Mouse (Mus musculus): ENCODE measurements around the gene Podn. TPM values are rescaled to one million over a fixed set of nuclear protein-coding genes. Genes with fewer than 3 reads are reported as not detected.
"Not testable (repeated sequence)": the region's sequence is repeated elsewhere in the genome, so short reads cannot be mapped to it uniquely, and the experiment has no call there.

The Podn gene
- polyA plus RNA-seq (2015; fragmentation: Nextera tagmentation; extraction: Ambion mirVana), result 0.64 TPM in 2 replicates

DNA sequence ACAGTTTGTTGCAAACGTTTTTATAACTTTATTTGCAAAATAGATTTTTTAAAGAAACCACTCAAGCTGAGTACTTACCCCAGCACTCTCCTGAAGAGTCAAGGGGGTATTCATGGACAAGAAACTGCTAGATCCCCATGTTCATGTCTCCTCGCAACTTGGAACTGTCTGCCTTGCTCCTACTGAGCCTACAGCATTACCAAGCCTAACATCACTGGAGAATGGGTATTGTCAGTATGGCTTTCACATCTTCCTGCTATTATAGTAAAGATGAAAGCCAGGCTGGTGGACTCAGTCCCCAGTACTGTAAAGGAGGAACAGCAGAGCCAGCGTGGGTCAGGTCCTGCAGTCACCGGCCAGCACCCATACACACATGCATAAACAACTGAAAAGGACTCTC is at the start of gene Podn:
Gene Podn (minus strand): TSS at position 101 of the 400 bp plus-strand sequence.
- Histone ChIP-seq H3K36me3 (ENCODE audit: control insufficient read depth, insufficient read depth) (peaks cover 7% of the 10 kb centered on the region; the same call in 1 of the 2 replicates), H3K4me3 (ENCODE audit: low read length) (no peak within 1 kb of the TSS), H3K27me3 (ENCODE audit: control insufficient read depth, insufficient read depth, low read length) (no peaks in the 10 kb centered on the region), H3K9me3 (replicated peaks; ENCODE audit: control insufficient read depth, low read length) (no peaks in the 10 kb centered on the region), H3K27ac (ENCODE audit: low read length) (no peak within 1 kb of the TSS), H3K4me1 (ENCODE audit: control insufficient read depth, insufficient read depth, low read length) (no peaks in the 10 kb centered on the region), H3K4me2 (ENCODE audit: low read depth, low read length) (no peak within 1 kb of the TSS), H3K9ac (ENCODE audit: low read length) (no peak within 1 kb of the TSS)
- 79% methylated on average over 4 of the region's 4 CpGs for WGBS
- no peak for ATAC-seq (replicated peaks; ENCODE audit: extremely low read depth, insufficient read depth, low FRiP score)

DNA sequence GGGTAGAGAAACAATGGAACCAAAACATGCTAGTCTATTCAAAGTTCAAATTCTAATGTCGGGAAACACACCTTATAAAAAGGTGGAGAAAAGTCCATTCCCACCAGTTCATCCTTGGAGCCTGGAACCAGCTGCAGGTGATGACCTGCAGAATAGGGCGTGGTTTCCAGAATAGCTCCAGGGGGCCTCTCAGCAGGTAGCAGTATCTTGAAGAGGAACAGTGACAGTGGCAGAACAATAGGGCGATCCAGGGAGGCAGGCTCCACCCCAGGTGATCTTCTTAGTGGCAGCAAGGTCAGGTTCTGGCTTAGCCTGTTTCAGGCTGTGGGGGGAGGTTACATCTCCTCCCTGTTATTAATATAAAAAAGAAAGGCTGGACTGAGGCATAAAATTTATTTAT is 49.3 kb upstream of the Podn start:
- H3K9me3 ChIP-seq (replicated peaks; ENCODE audit: control insufficient read depth, low read length); H3K27ac ChIP-seq (ENCODE audit: low read length); ATAC-seq (replicated peaks; ENCODE audit: extremely low read depth, insufficient read depth, low FRiP score); H3K4me1 ChIP-seq (ENCODE audit: control insufficient read depth, insufficient read depth, low read length); H3K4me2 ChIP-seq (ENCODE audit: low read depth, low read length); H3K36me3 ChIP-seq (ENCODE audit: control insufficient read depth, insufficient read depth); H3K4me3 ChIP-seq (ENCODE audit: low read length); H3K9ac ChIP-seq (ENCODE audit: low read length); H3K27me3 ChIP-seq (ENCODE audit: control insufficient read depth, insufficient read depth, low read length): not testable (repeated sequence)
- WGBS, result 38% methylated on average over 3 of the region's 3 CpGs

DNA sequence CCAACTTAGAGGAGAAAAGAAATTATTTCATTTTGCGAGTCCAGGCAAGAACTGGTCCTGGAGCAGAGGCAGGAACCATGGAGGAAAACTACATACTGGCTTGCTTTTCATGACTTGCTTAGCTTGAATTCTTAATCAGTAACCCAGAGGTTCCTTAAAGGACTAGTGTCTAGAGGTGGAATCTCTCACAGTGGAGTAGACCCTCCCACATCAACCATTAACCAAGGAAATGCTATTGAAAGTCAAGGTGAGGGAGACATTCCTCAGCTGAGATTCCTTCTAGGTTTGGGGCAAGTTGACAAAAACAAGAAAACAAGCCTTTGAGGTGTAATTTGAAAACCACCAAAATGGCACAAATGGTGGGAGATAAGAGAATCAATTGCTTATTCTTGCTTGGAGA is 48.6 kb upstream of the Podn start, which contains the start of gene Scp2:
Gene Scp2 (minus strand): TSS at position 119 of the 400 bp plus-strand sequence.
- no peak within 1 kb of the TSS for H3K9ac ChIP-seq (ENCODE audit: low read length)
- 85% methylated on average over 1 of the region's 1 CpGs for WGBS
- no peak within 1 kb of the TSS for H3K4me3 ChIP-seq (ENCODE audit: low read length)
- no peak within 1 kb of the TSS for H3K27ac ChIP-seq (ENCODE audit: low read length)
- no peaks in the 10 kb centered on the region for H3K36me3 ChIP-seq (ENCODE audit: control insufficient read depth, insufficient read depth)
- no peak within 1 kb of the TSS for H3K4me2 ChIP-seq (ENCODE audit: low read depth, low read length)
- H3K4me1 ChIP-seq (ENCODE audit: control insufficient read depth, insufficient read depth, low read length), result no peaks in the 10 kb centered on the region
- H3K9me3 ChIP-seq (replicated peaks; ENCODE audit: control insufficient read depth, low read length), result peaks cover 4% of the 10 kb centered on the region
- ATAC-seq (replicated peaks; ENCODE audit: extremely low read depth, insufficient read depth, low FRiP score), result no peak
- no peaks in the 10 kb centered on the region for H3K27me3 ChIP-seq (ENCODE audit: control insufficient read depth, insufficient read depth, low read length)

DNA sequence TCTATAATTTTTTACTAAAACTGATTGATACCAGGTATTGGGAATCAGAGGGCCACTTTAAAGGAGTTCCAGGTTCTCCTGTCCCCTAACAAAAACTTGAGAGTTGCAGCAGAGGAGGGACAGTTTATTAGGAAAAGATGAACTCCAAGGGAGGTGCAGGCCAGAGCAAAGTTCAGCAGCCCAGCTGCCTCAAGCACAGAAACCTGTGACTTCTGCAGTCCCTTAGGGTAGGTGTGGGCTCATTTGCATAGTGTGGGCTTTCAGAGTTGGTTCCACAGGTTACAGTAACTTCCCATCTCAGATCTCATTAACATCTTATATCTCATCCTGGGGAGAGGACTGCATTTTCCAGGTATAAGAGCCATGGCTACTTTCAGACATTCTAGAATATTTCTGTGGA is 47.5 kb upstream of the Podn start:
- Histone ChIP-seq H3K27me3 (ENCODE audit: control insufficient read depth, insufficient read depth, low read length) (no peaks in the 10 kb centered on the region), H3K9me3 (replicated peaks; ENCODE audit: control insufficient read depth, low read length) (peaks cover 4% of the 10 kb centered on the region), H3K9ac (ENCODE audit: low read length) (no peak overlapping the region), H3K27ac (ENCODE audit: low read length) (no peak overlapping the region), H3K36me3 (ENCODE audit: control insufficient read depth, insufficient read depth) (no peaks in the 10 kb centered on the region), H3K4me1 (ENCODE audit: control insufficient read depth, insufficient read depth, low read length) (no peaks in the 10 kb centered on the region), H3K4me3 (ENCODE audit: low read length) (no peak overlapping the region), H3K4me2 (ENCODE audit: low read depth, low read length) (no peak overlapping the region)
- no peak for ATAC-seq (replicated peaks; ENCODE audit: extremely low read depth, insufficient read depth, low FRiP score)

DNA sequence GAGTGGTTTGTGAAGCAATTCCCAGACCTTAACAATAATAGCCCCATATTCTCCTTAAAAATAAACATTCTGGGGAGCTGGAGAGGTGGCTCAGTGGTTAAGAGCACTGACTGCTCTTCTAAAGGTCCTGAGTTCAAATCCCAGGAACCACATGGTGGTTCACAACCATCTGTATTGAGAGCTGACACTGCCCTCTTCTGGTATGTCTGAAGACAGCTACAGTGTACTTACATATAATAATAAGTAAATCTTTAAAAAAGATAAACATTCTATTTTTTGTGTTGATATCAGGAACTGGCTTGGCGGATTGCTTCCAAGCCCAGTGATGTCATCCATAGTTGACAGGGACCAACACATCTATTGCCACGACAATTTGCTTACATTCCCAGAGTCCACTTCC is 46.9 kb upstream of the Podn start:
- H3K9me3 ChIP-seq (replicated peaks; ENCODE audit: control insufficient read depth, low read length); H3K4me2 ChIP-seq (ENCODE audit: low read depth, low read length); H3K27me3 ChIP-seq (ENCODE audit: control insufficient read depth, insufficient read depth, low read length); ATAC-seq (replicated peaks; ENCODE audit: extremely low read depth, insufficient read depth, low FRiP score); H3K27ac ChIP-seq (ENCODE audit: low read length); H3K4me3 ChIP-seq (ENCODE audit: low read length); H3K9ac ChIP-seq (ENCODE audit: low read length); H3K4me1 ChIP-seq (ENCODE audit: control insufficient read depth, insufficient read depth, low read length); H3K36me3 ChIP-seq (ENCODE audit: control insufficient read depth, insufficient read depth): not testable (repeated sequence)
- 76% methylated on average over 2 of the region's 2 CpGs for WGBS

DNA sequence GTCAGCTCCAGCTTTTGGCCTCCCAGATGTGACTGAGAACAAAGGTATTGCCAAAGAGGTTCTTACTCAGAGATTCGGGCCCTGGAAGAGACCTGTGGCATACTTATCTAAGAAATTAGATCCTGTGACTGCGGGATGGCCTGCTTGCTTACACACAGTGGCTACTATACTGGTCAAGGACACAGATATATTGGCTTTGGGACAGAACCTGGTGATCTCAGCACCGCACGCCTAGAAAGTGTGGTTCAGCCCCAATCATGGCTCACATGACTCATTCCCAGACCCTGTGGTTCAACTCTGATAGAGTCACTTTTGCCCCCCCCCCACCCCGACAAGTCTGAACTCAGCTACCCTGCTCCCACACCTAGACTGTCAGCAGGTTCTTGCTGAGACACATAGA is 40.7 kb upstream of the Podn start:
- H3K9ac ChIP-seq (ENCODE audit: low read length), result no peak overlapping the region
- no peak for ATAC-seq (replicated peaks; ENCODE audit: extremely low read depth, insufficient read depth, low FRiP score)
- 82% methylated on average over 5 of the region's 5 CpGs for WGBS
- no peaks in the 10 kb centered on the region for H3K4me1 ChIP-seq (ENCODE audit: control insufficient read depth, insufficient read depth, low read length)
- no peak overlapping the region for H3K4me3 ChIP-seq (ENCODE audit: low read length)
- no peaks in the 10 kb centered on the region for H3K27me3 ChIP-seq (ENCODE audit: control insufficient read depth, insufficient read depth, low read length)
- no peaks in the 10 kb centered on the region for H3K9me3 ChIP-seq (replicated peaks; ENCODE audit: control insufficient read depth, low read length)
- no peak overlapping the region for H3K4me2 ChIP-seq (ENCODE audit: low read depth, low read length)
- H3K36me3 ChIP-seq (ENCODE audit: control insufficient read depth, insufficient read depth), result no peaks in the 10 kb centered on the region
- no peak overlapping the region for H3K27ac ChIP-seq (ENCODE audit: low read length)

DNA sequence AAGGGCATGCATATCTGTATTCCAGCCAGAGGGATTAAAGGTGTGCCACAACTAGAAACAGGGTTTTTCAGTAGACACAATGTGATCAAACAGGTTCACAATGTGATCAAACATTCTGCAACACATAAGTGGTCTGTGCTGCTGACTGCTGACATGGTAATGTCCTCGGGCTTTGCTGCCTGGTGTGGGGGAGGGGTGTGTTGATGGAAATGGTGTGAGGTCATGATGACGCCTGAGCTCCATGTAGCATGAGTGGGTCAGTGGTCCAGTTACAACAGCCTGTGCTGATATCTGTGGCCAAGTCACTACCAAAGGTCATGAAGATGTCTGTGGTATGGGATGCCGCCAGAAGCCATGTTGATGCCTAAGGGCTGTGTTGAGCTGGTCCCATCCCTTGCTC is 34.2 kb upstream of the Podn start:
- Histone ChIP-seq H3K9me3 (replicated peaks; ENCODE audit: control insufficient read depth, low read length) (peaks cover 2% of the 10 kb centered on the region; the same call in 1 of the 2 replicates), H3K4me3 (ENCODE audit: low read length) (no peak overlapping the region), H3K9ac (ENCODE audit: low read length) (no peak overlapping the region), H3K27ac (ENCODE audit: low read length) (no peak overlapping the region), H3K27me3 (ENCODE audit: control insufficient read depth, insufficient read depth, low read length) (no peaks in the 10 kb centered on the region), H3K36me3 (ENCODE audit: control insufficient read depth, insufficient read depth) (no peaks in the 10 kb centered on the region), H3K4me2 (ENCODE audit: low read depth, low read length) (no peak overlapping the region), H3K4me1 (ENCODE audit: control insufficient read depth, insufficient read depth, low read length) (no peaks in the 10 kb centered on the region)
- no peak for ATAC-seq (replicated peaks; ENCODE audit: extremely low read depth, insufficient read depth, low FRiP score)
- WGBS, result 76% methylated on average over 3 of the region's 3 CpGs

DNA sequence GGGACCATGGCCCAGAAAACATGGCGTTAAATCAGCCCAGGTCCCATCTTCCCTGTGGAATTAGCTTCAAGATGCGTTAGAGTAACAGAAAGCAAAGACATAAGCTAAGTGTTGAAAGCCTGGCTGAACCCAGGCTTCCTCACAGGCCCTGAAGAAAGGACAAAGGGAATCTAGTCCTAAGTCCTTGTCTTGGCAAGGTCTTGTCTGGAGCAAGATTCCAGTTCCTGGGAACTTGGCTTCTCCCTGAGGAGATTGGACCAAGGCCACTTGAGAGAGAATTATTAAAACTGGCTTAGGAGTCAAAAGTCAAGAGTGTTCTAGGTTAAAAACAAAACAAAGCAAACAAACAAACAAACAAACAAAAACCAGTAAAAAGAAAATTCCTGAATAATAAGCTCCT is 32.1 kb upstream of the Podn start:
- Histone ChIP-seq H3K4me2 (ENCODE audit: low read depth, low read length) (no peak overlapping the region), H3K4me1 (ENCODE audit: control insufficient read depth, insufficient read depth, low read length) (no peaks in the 10 kb centered on the region), H3K27me3 (ENCODE audit: control insufficient read depth, insufficient read depth, low read length) (no peaks in the 10 kb centered on the region), H3K9ac (ENCODE audit: low read length) (no peak overlapping the region), H3K27ac (ENCODE audit: low read length) (no peak overlapping the region), H3K9me3 (replicated peaks; ENCODE audit: control insufficient read depth, low read length) (peaks cover 2% of the 10 kb centered on the region; the same call in 1 of the 2 replicates), H3K36me3 (ENCODE audit: control insufficient read depth, insufficient read depth) (no peaks in the 10 kb centered on the region), H3K4me3 (ENCODE audit: low read length) (no peak overlapping the region)
- no peak for ATAC-seq (replicated peaks; ENCODE audit: extremely low read depth, insufficient read depth, low FRiP score)
- 86% methylated on average over 2 of the region's 2 CpGs for WGBS

DNA sequence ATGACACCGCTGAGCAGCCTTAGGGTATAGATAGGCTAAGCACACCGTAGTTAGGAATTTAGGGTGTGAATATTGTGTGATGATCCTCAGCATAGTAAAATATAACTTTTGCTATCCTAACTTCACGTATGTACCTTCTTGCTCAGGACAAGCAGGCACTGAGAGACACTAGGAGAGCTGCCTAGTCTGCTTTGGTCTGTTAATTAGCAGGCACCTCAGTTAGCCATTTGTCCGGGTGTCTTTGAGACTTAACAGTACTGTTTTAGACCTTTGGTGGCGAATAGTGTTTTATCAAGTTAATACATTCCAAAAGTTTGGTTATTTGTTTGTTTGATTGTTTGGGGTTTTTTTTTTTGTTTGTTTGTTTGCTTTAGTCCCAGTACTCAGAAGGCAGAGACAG is 31.3 kb upstream of the Podn start:
- WGBS, result 84% methylated on average over 5 of the region's 5 CpGs
- Histone ChIP-seq H3K9me3 (replicated peaks; ENCODE audit: control insufficient read depth, low read length) (peaks cover 2% of the 10 kb centered on the region; the same call in 1 of the 2 replicates), H3K4me3 (ENCODE audit: low read length) (no peak overlapping the region), H3K27ac (ENCODE audit: low read length) (no peak overlapping the region), H3K36me3 (ENCODE audit: control insufficient read depth, insufficient read depth) (no peaks in the 10 kb centered on the region), H3K27me3 (ENCODE audit: control insufficient read depth, insufficient read depth, low read length) (no peaks in the 10 kb centered on the region), H3K4me2 (ENCODE audit: low read depth, low read length) (no peak overlapping the region), H3K9ac (ENCODE audit: low read length) (no peak overlapping the region), H3K4me1 (ENCODE audit: control insufficient read depth, insufficient read depth, low read length) (no peaks in the 10 kb centered on the region)
- ATAC-seq (replicated peaks; ENCODE audit: extremely low read depth, insufficient read depth, low FRiP score), result no peak

DNA sequence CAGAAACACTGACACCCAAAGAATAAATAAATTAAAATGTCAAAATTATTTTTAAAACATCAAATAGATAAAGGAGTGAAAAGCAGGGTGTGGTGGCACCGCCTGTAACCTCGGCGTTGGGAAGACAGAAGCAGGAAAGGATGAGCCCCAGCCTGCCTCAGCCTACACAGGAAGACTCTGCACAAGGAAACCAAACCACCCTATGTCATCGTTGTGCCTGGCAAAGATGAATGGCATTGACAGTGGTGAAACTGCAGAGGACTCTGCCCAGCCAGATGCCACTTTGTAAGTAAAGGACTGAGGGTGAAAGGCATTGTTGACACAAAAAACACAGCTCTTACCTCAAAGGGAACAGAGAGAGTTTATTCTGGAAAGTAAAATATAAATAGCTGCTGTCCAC is 30.0 kb upstream of the Podn start:
- Histone ChIP-seq H3K27me3 (ENCODE audit: control insufficient read depth, insufficient read depth, low read length) (no peaks in the 10 kb centered on the region), H3K9me3 (replicated peaks; ENCODE audit: control insufficient read depth, low read length) (peaks cover 2% of the 10 kb centered on the region; the same call in 1 of the 2 replicates), H3K4me3 (ENCODE audit: low read length) (no peak overlapping the region), H3K4me1 (ENCODE audit: control insufficient read depth, insufficient read depth, low read length) (no peaks in the 10 kb centered on the region), H3K36me3 (ENCODE audit: control insufficient read depth, insufficient read depth) (no peaks in the 10 kb centered on the region), H3K4me2 (ENCODE audit: low read depth, low read length) (no peak overlapping the region), H3K9ac (ENCODE audit: low read length) (no peak overlapping the region), H3K27ac (ENCODE audit: low read length) (no peak overlapping the region)
- 83% methylated on average over 4 of the region's 4 CpGs for WGBS
- no peak for ATAC-seq (replicated peaks; ENCODE audit: extremely low read depth, insufficient read depth, low FRiP score)

All from heart, embryonic 16.5 days (tissue).